8 mouse cellular contexts compared by ENCODE assay signal in genomic region chr11:8445915-8446356, GRCm38 (mm10).
DNase-seq lines count a peak whose midpoint lies in the region; ATAC-seq and TF ChIP-seq lines count a peak whose summit lies in the region.

No protein-coding gene starts in this region.

- peak overlapping the region; percentile 19; the same call in 1 of the 2 replicates for H3K27ac ChIP-seq in embryonic facial prominence, embryonic 14.5 days (replicated peaks; ENCODE audit: low read depth, low read length)
- H3K27ac ChIP-seq in heart, embryonic 16.5 days (ENCODE audit: low read length): peak overlapping the region; percentile 64
- peak overlapping the region; percentile 82 for H3K27ac ChIP-seq in layer of hippocampus, adult 2 months
- peak overlapping the region; percentile 32; the same call in 1 of the 2 replicates for H3K27ac ChIP-seq in testis, adult 2 months (ENCODE audit: control insufficient read depth, insufficient read depth, low read depth, low read length)

- H3K4me2 ChIP-seq in embryonic facial prominence, embryonic 14.5 days (ENCODE audit: low read depth, low read length): no peak overlapping the region
- H3K4me2 ChIP-seq in heart, embryonic 16.5 days (ENCODE audit: low read depth, low read length): peak overlapping the region; percentile 5; the same call in 1 of the 2 replicates

- no peaks in the 10 kb centered on the region for H3K9me3 ChIP-seq in embryonic facial prominence, embryonic 14.5 days (ENCODE audit: control insufficient read depth, low read length)
- H3K9me3 ChIP-seq in heart, embryonic 16.5 days (replicated peaks; ENCODE audit: control insufficient read depth, low read length): no peaks in the 10 kb centered on the region

- H3K4me1 ChIP-seq in embryonic facial prominence, embryonic 14.5 days (ENCODE audit: control insufficient read depth, insufficient read depth, low read length): 0 out of 2 replicates have a peak, but pooled peaks cover 6% of the 10 kb centered on the region
- peaks cover 27% of the 10 kb centered on the region for H3K4me1 ChIP-seq in heart, embryonic 16.5 days (ENCODE audit: control insufficient read depth, insufficient read depth, low read length)
- H3K4me1 ChIP-seq in testis, adult 2 months (ENCODE audit: control insufficient read depth, insufficient read depth, low read length): peaks cover 3% of the 10 kb centered on the region

- TF ChIP-seq POLR2A in testis, adult 2 months (IDR thresholded peaks at IDR 0.05; ENCODE audit: control insufficient read depth, low read depth, low read length): no peak

- no peak for TF ChIP-seq CTCF in layer of hippocampus, adult 2 months (conservative IDR thresholded peaks at IDR 0.05)
- no peak for TF ChIP-seq CTCF in testis, adult 2 months (IDR thresholded peaks at IDR 0.05; ENCODE audit: control insufficient read depth, insufficient read depth, insufficient replicate concordance, low read depth, low read length)

- no peak overlapping the region for H3K9ac ChIP-seq in embryonic facial prominence, embryonic 14.5 days (ENCODE audit: low read depth, low read length)
- 0 out of 2 replicates have a peak overlapping the region, but pooled peaks have one; percentile 6 for H3K9ac ChIP-seq in heart, embryonic 16.5 days (ENCODE audit: low read length)

- no peak overlapping the region for H3K4me3 ChIP-seq in embryonic facial prominence, embryonic 14.5 days (ENCODE audit: low read depth, low read length)
- no peak overlapping the region for H3K4me3 ChIP-seq in heart, embryonic 16.5 days (ENCODE audit: low read length)
- no peak overlapping the region for H3K4me3 ChIP-seq in layer of hippocampus, adult 2 months
- no peak overlapping the region for H3K4me3 ChIP-seq in testis, adult 2 months (ENCODE audit: control insufficient read depth, low read depth, low read length)

- peaks cover 85% of the 10 kb centered on the region for H3K36me3 ChIP-seq in embryonic facial prominence, embryonic 14.5 days (ENCODE audit: control insufficient read depth, insufficient read depth, low read length)
- peaks cover 49% of the 10 kb centered on the region for H3K36me3 ChIP-seq in heart, embryonic 16.5 days (ENCODE audit: control insufficient read depth, insufficient read depth)
- no peaks in the 10 kb centered on the region for H3K36me3 ChIP-seq in testis, adult 2 months (ENCODE audit: control insufficient read depth, insufficient read depth, low read length)

- no peaks in the 10 kb centered on the region for H3K27me3 ChIP-seq in embryonic facial prominence, embryonic 14.5 days (replicated peaks; ENCODE audit: control insufficient read depth, insufficient read depth, low read length)
- no peaks in the 10 kb centered on the region for H3K27me3 ChIP-seq in heart, embryonic 16.5 days (ENCODE audit: control insufficient read depth, insufficient read depth, low read length)
- no peaks in the 10 kb centered on the region for H3K27me3 ChIP-seq in testis, adult 2 months (ENCODE audit: control insufficient read depth, insufficient read depth, low read length)

- WGBS in embryonic facial prominence, embryonic 14.5 days: 29% methylated on average over 8 of the region's 8 CpGs
- WGBS in heart, embryonic 16.5 days: 21% methylated on average over 8 of the region's 8 CpGs

- peak; percentile 81 for ATAC-seq in embryonic facial prominence, embryonic 14.5 days (ENCODE audit: low read depth)
- peak; percentile 42; the same call in 1 of the 2 replicates for ATAC-seq in heart, embryonic 16.5 days (replicated peaks; ENCODE audit: extremely low read depth, insufficient read depth, low FRiP score)

- DNase-seq in thymus, postnatal 14 days: peak; percentile 9
- DNase-seq in thymus, postnatal 4 days: no peak
- peak; percentile 94 for DNase-seq in embryonic facial prominence, embryonic 14.5 days (ENCODE audit: low spot score)
- peak; percentile 68 to 78 for DNase-seq in layer of hippocampus, adult 2 months (ENCODE audit: low spot score in 2 of 2)
- peak; percentile 88 for DNase-seq in lung, postnatal 36 days
- no peak for DNase-seq in natural killer cell, adult 2 months (ENCODE audit: low spot score in 2 of 2)

Comparison
In these comparisons a context has a peak if more than half of its experiments do, and no peak if none do; other contexts are left out.
1. DNase-seq: peak in thymus, postnatal 14 days (single experiment), embryonic facial prominence, embryonic 14.5 days (single experiment), layer of hippocampus, adult 2 months (2 of 2) and lung, postnatal 36 days (single experiment); none in thymus, postnatal 4 days (single experiment) and natural killer cell, adult 2 months (0 of 2).
2. H3K27ac ChIP-seq: peak in every context shown above with its lines; median percentile 82 in layer of hippocampus, adult 2 months; 64 in heart, embryonic 16.5 days; 32 in testis, adult 2 months; 19 in embryonic facial prominence, embryonic 14.5 days.